Mouse (Mus musculus): ENCODE results near the gene Olfr1193. TPM values are rescaled to one million over a fixed set of nuclear protein-coding genes. Genes with fewer than 3 reads are reported as not detected.

The Olfr1193 gene
- not detected for polyA plus RNA-seq (2014; fragmentation: Illumina TruSeq; extraction: RNeasy Lipid Tissue Mini Kit (QIAGEN cat#74804))

DNA sequence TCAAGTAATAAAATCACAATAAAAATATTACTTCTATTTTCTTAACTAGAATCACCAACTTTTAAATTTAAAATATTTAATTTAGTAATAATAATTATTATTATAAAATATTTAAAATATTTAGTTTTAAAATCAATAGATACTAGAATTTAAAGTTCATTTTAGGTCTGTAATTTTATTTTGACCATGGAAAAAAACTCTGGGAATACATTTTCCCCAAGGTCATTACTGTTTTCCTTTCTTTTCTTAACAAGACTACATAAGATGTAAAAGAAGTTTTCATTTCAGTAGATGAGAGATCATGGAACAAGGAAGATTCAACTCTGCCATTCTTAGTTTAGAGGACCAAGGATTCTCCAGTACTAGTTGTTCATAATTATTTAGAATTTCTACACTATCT lies at the start of gene Olfr1193:
TSS of gene Olfr1193 (plus strand) at position 301 of the 400 bp plus-strand sequence.

GRCm38 (mm10) chr2:88640242-88640641 lies 35.2 kb upstream of the Olfr1193 start, which contains the start of gene Olfr1191-ps1:
Gene Olfr1191-ps1 (plus strand): TSS chr2:88640542.

GRCm38 (mm10) chr2:88648209-88648608 lies 27.2 kb upstream of the Olfr1193 start, which contains the start of gene Olfr1192-ps1:
Gene Olfr1192-ps1 (plus strand): TSS chr2:88648509.

DNA sequence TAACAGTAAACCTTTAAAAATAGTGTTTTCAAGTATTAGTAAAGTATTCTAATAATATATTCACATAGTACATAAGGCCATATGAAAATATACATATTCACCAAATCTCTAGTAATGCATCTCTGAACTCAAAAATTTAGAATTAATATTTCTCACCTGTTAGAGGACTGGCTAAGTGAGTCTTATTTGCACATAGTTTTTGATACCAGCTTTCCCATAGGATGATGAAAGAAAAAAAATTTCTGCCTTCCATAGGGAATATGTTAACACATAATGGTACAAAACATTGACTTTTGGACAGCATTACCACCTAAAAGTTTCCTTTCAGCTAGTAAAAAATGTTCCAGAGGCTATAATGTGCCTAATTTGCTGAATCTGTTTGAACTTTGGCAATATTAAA lies 13.7 kb downstream of the Olfr1193 start, which contains the start of gene Olfr1195:
TSS of gene Olfr1195 (minus strand) at position 101 of the 400 bp plus-strand sequence.

GRCm38 (mm10) chr2:88704497-88704896 lies 29.1 kb downstream of the Olfr1193 start, which contains the start of gene Olfr1196:
Gene Olfr1196 (minus strand): TSS chr2:88704597.

Other genes starting within 250 kb of the Olfr1193 start
- not detected for gene Olfr1181, start 249.5 kb upstream of the Olfr1193 start, polyA plus RNA-seq (2014; fragmentation: Illumina TruSeq; extraction: RNeasy Lipid Tissue Mini Kit (QIAGEN cat#74804))
- gene Gm13757, start 226.5 kb upstream of the Olfr1193 start, polyA plus RNA-seq (2014; fragmentation: Illumina TruSeq; extraction: RNeasy Lipid Tissue Mini Kit (QIAGEN cat#74804)): not detected
- not detected for gene Olfr1183, start 220.8 kb upstream of the Olfr1193 start, polyA plus RNA-seq (2014; fragmentation: Illumina TruSeq; extraction: RNeasy Lipid Tissue Mini Kit (QIAGEN cat#74804))
- gene Olfr1184, start 192.0 kb upstream of the Olfr1193 start, polyA plus RNA-seq (2014; fragmentation: Illumina TruSeq; extraction: RNeasy Lipid Tissue Mini Kit (QIAGEN cat#74804)): not detected
- not detected for gene Olfr1185-ps1, start 182.3 kb upstream of the Olfr1193 start, polyA plus RNA-seq (2014; fragmentation: Illumina TruSeq; extraction: RNeasy Lipid Tissue Mini Kit (QIAGEN cat#74804))
- gene Olfr1186, start 157.1 kb upstream of the Olfr1193 start, polyA plus RNA-seq (2014; fragmentation: Illumina TruSeq; extraction: RNeasy Lipid Tissue Mini Kit (QIAGEN cat#74804)): not detected
- not detected for gene Olfr1188, start 118.7 kb upstream of the Olfr1193 start, polyA plus RNA-seq (2014; fragmentation: Illumina TruSeq; extraction: RNeasy Lipid Tissue Mini Kit (QIAGEN cat#74804))
- not detected for gene Olfr1189, start 89.2 kb upstream of the Olfr1193 start, polyA plus RNA-seq (2014; fragmentation: Illumina TruSeq; extraction: RNeasy Lipid Tissue Mini Kit (QIAGEN cat#74804))
- gene Olfr1191-ps1, start 35.1 kb upstream of the Olfr1193 start, polyA plus RNA-seq (2014; fragmentation: Illumina TruSeq; extraction: RNeasy Lipid Tissue Mini Kit (QIAGEN cat#74804)): not detected
- not detected for gene Olfr1192-ps1, start 27.1 kb upstream of the Olfr1193 start, polyA plus RNA-seq (2014; fragmentation: Illumina TruSeq; extraction: RNeasy Lipid Tissue Mini Kit (QIAGEN cat#74804))
- not detected for gene Olfr1195, start 13.6 kb downstream of the Olfr1193 start, polyA plus RNA-seq (2014; fragmentation: Illumina TruSeq; extraction: RNeasy Lipid Tissue Mini Kit (QIAGEN cat#74804))
- not detected for gene Olfr1196, start 29.0 kb downstream of the Olfr1193 start, polyA plus RNA-seq (2014; fragmentation: Illumina TruSeq; extraction: RNeasy Lipid Tissue Mini Kit (QIAGEN cat#74804))
- gene Olfr1197, start 56.7 kb downstream of the Olfr1193 start, polyA plus RNA-seq (2014; fragmentation: Illumina TruSeq; extraction: RNeasy Lipid Tissue Mini Kit (QIAGEN cat#74804)): 0.40 TPM
- gene Olfr1198, start 75.7 kb downstream of the Olfr1193 start, polyA plus RNA-seq (2014; fragmentation: Illumina TruSeq; extraction: RNeasy Lipid Tissue Mini Kit (QIAGEN cat#74804)): not detected
- gene Olfr1199, start 84.8 kb downstream of the Olfr1193 start, polyA plus RNA-seq (2014; fragmentation: Illumina TruSeq; extraction: RNeasy Lipid Tissue Mini Kit (QIAGEN cat#74804)): not detected
- not detected for gene Olfr1200, start 94.9 kb downstream of the Olfr1193 start, polyA plus RNA-seq (2014; fragmentation: Illumina TruSeq; extraction: RNeasy Lipid Tissue Mini Kit (QIAGEN cat#74804))
- not detected for gene Olfr1201, start 117.4 kb downstream of the Olfr1193 start, polyA plus RNA-seq (2014; fragmentation: Illumina TruSeq; extraction: RNeasy Lipid Tissue Mini Kit (QIAGEN cat#74804))
- not detected for gene Olfr1202, start 138.9 kb downstream of the Olfr1193 start, polyA plus RNA-seq (2014; fragmentation: Illumina TruSeq; extraction: RNeasy Lipid Tissue Mini Kit (QIAGEN cat#74804))
- not detected for gene Olfr1205, start 154.1 kb downstream of the Olfr1193 start, polyA plus RNA-seq (2014; fragmentation: Illumina TruSeq; extraction: RNeasy Lipid Tissue Mini Kit (QIAGEN cat#74804))
- gene Olfr1204, start 173.7 kb downstream of the Olfr1193 start, polyA plus RNA-seq (2014; fragmentation: Illumina TruSeq; extraction: RNeasy Lipid Tissue Mini Kit (QIAGEN cat#74804)): not detected
- gene Olfr1206, start 187.6 kb downstream of the Olfr1193 start, polyA plus RNA-seq (2014; fragmentation: Illumina TruSeq; extraction: RNeasy Lipid Tissue Mini Kit (QIAGEN cat#74804)): not detected
- not detected for gene Olfr1208, start 226.7 kb downstream of the Olfr1193 start, polyA plus RNA-seq (2014; fragmentation: Illumina TruSeq; extraction: RNeasy Lipid Tissue Mini Kit (QIAGEN cat#74804))
- gene Olfr1209, start 239.5 kb downstream of the Olfr1193 start, polyA plus RNA-seq (2014; fragmentation: Illumina TruSeq; extraction: RNeasy Lipid Tissue Mini Kit (QIAGEN cat#74804)): not detected